Mouse (Mus musculus): ENCODE results near the gene Ctnnbip1.

DNA sequence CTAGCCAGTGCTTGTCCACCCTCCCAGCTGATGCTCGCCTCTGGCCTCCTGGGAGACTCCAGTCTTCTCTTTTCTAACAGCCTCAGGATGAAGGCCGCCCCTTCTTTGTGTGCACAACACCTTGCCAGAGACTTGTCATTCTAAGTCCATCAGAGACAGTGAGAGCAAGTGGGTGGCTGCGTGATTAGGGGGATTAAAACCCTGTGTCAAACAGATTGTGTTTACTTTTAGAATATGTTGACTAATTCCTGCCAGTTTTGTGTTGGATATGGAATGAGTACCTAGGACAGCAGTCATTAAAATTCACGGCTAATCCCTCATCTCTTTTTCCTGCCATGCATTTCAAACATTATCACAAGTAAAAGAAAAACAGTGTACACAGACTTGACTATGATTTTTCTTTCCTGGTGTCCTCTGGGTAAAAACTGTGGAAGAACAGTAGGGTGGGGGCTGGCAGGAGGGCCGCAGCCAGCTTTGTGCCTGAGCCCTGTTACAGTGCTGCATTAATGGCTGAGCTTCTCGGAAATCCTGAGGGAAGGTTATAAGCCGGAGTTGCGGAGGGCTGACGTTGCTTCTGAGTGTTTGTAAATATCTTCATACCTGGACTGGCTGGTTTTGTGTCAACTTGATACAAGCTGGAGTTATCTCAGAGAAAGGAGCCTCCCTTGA lies 77.0 kb downstream of the Ctnnbip1 start:
- TF ChIP-seq CTCF (IDR thresholded peaks at IDR 0.05; ENCODE audit: insufficient read depth, low read length): no peak
- no peak for TF ChIP-seq POLR2A (IDR thresholded peaks at IDR 0.05; ENCODE audit: borderline replicate concordance, extremely low read depth, low read depth, low read length)

All from lung, adult 2 months (tissue).